Mouse (Mus musculus) left cerebral cortex, postnatal 4 days (tissue): ENCODE data around the gene Pmpca. TPM values are rescaled to one million over a fixed set of nuclear protein-coding genes. Genes with fewer than 3 reads are reported as not detected.

Experiments used
- DNase-seq: peaks from one replicate; pipeline ENCODE4 v3.0.0-alpha.2; 2022
- intact Hi-C: fragments of 180-260 bp; cut with DNase I; formaldehyde crosslinking; loops from one replicate; pipeline ENCODE4 v1.15.1; 2025
- total RNA-seq, 2 experiments: library from RNA; stranded (reverse); gene quantifications; 2 replicates each; pipeline ENCODE4 v1.2.3; 2021

The Pmpca gene
- total RNA-seq: 10 to 100 TPM; 93.6 to 98.6 TPM

- DNase-seq: peak; percentile 88
- intact Hi-C loops: no loop called here
Observed at GRCm38 (mm10) chr2:26389154-26389690, at the start of gene Pmpca, which contains the start of gene Entr1. Pmpca (plus strand) TSS chr2:26389339. Entr1 (minus strand) TSS chr2:26389316.

- intact Hi-C loops: no loop called here
- DNase-seq: no peak
Observed at GRCm38 (mm10) chr2:26341510-26341981, 47.6 kb upstream of the Pmpca start.

- DNase-seq: peak; percentile 59
- intact Hi-C loops: no loop called here
Observed at GRCm38 (mm10) chr2:26342044-26342443, 47.1 kb upstream of the Pmpca start.

GRCm38 (mm10) chr2:26342609-26343490 lies 46.3 kb upstream of the Pmpca start:
- intact Hi-C loops: no loop called here
- DNase-seq: no peak

- DNase-seq: no peak
- intact Hi-C loops: no loop called here
Observed at GRCm38 (mm10) chr2:26348241-26348640, 40.9 kb upstream of the Pmpca start.

- DNase-seq: peak; percentile 96
Observed at GRCm38 (mm10) chr2:26351358-26352290, 37.5 kb upstream of the Pmpca start, which contains the start of gene Dnlz. Dnlz (minus strand) TSS chr2:26352110.

GRCm38 (mm10) chr2:26352291-26352910 lies 36.7 kb upstream of the Pmpca start:
- intact Hi-C loops: no loop called here
- DNase-seq: peak; percentile 38

More at GRCm38 (mm10) chr2:26351358-26352290, 37.5 kb upstream of the Pmpca start, which contains the start of gene Dnlz:
- intact Hi-C loops: no loop called here

- intact Hi-C loops: no loop called here
- DNase-seq: no peak
Observed at GRCm38 (mm10) chr2:26353066-26353980, 35.8 kb upstream of the Pmpca start.

GRCm38 (mm10) chr2:26354401-26354800 lies 34.7 kb upstream of the Pmpca start:
- no peak for DNase-seq
- intact Hi-C loops: no loop called here

- DNase-seq: no peak
- intact Hi-C loops: no loop called here
Observed at GRCm38 (mm10) chr2:26356231-26356630, 32.9 kb upstream of the Pmpca start.

GRCm38 (mm10) chr2:26356678-26357077 lies 32.5 kb upstream of the Pmpca start:
- DNase-seq: no peak
- intact Hi-C loops: no loop called here

- intact Hi-C loops: no loop called here
- no peak for DNase-seq
Observed at GRCm38 (mm10) chr2:26357484-26357883, 31.7 kb upstream of the Pmpca start.

GRCm38 (mm10) chr2:26358667-26359320 lies 30.3 kb upstream of the Pmpca start:
- intact Hi-C loops: no loop called here
- DNase-seq: no peak

- peak; percentile 73 for DNase-seq
- intact Hi-C loops: no loop called here
Observed at GRCm38 (mm10) chr2:26359983-26360382, 29.2 kb upstream of the Pmpca start.

- no peak for DNase-seq
- intact Hi-C loops: no loop called here
Observed at GRCm38 (mm10) chr2:26360772-26361171, 28.4 kb upstream of the Pmpca start, which contains the start of gene Card9. Card9 (minus strand) TSS chr2:26360918.

- intact Hi-C loops: no loop called here
- DNase-seq: no peak
Observed at GRCm38 (mm10) chr2:26362991-26363390, 26.1 kb upstream of the Pmpca start.

GRCm38 (mm10) chr2:26363481-26363880 lies 25.7 kb upstream of the Pmpca start:
- intact Hi-C loops: no loop called here
- DNase-seq: no peak

- intact Hi-C loops: no loop called here
- DNase-seq: peak; percentile 75
Observed at GRCm38 (mm10) chr2:26364738-26365465, 24.2 kb upstream of the Pmpca start.
